Mouse (Mus musculus) heart, embryonic 12.5 days (tissue): Measurements from ENCODE around the gene Actl11. TPM values are rescaled to one million over a fixed set of nuclear protein-coding genes. Genes with fewer than 3 reads are reported as not detected.
A peak's percentile ranks its signal among the peaks of the same experiment; 100 is the strongest.

Source experiments
- ATAC-seq: fragments of 200-750 bp; cut with Nextera tagmentation; 2 replicates; pipeline ENCODE4 v1.8.0; 2017; ENCODE audit warnings: moderate TSS enrichment, moderate library complexity; ENCODE audit not compliant: insufficient number of reproducible peaks, low FRiP score
- H3K27ac ChIP-seq: fragments of 300-500 bp; sonication (generic); 2 replicates; pipeline ENCODE4 v1.5.1; 2016; ENCODE audit warnings: mild to moderate bottlenecking, moderate library complexity; ENCODE audit not compliant: poor library complexity, severe bottlenecking
- H3K27me3 ChIP-seq: fragments of 300-500 bp; sonication (generic); replicated peaks from 2 replicates; pipeline ENCODE4 v1.6.1; 2016; ENCODE audit warnings: mild to moderate bottlenecking, moderate library complexity
- H3K36me3 ChIP-seq: fragments of 300-500 bp; sonication (generic); 2 replicates; pipeline ENCODE4 v1.6.1; 2016; ENCODE audit warnings: mild to moderate bottlenecking, moderate library complexity
- H3K4me1 ChIP-seq: fragments of 300-500 bp; sonication (generic); replicated peaks from 2 replicates; pipeline ENCODE4 v1.6.1; 2016; ENCODE audit warnings: mild to moderate bottlenecking
- H3K4me2 ChIP-seq: fragments of 300-500 bp; sonication (generic); 2 replicates; pipeline ENCODE4 v1.6.1; 2016; ENCODE audit warnings: mild to moderate bottlenecking, moderate library complexity
- H3K4me3 ChIP-seq: fragments of 300-500 bp; sonication (generic); 2 replicates; pipeline ENCODE4 v1.5.1; 2016; ENCODE audit warnings: mild to moderate bottlenecking
- H3K9ac ChIP-seq: fragments of 300-500 bp; sonication (generic); 2 replicates; pipeline ENCODE4 v1.6.1; 2016; ENCODE audit warnings: mild to moderate bottlenecking, moderate library complexity
- H3K9me3 ChIP-seq: fragments of 300-500 bp; sonication (generic); replicated peaks from 2 replicates; pipeline ENCODE4 v1.6.1; 2016; ENCODE audit warnings: mild to moderate bottlenecking, moderate library complexity
- WGBS: fragments of 180-500 bp; shearing (Covaris S2); methylation state at CpG from one replicate; pipeline ENCODE4 v1.1.7; 2016; 5-methylcytosine and 5-hydroxymethylcytosine counted together
- polyA plus RNA-seq: library from polyadenylated mRNA; unstranded; fragments of >200 nt; fragmentation: Nextera tagmentation; extraction: Ambion mirVana; gene quantifications from 2 replicates; pipeline ENCODE4 v1.2.1, GENCODE M21; 2016

The Actl11 gene
- polyA plus RNA-seq, 1 experiment from 2014 or later, result not detected

DNA sequence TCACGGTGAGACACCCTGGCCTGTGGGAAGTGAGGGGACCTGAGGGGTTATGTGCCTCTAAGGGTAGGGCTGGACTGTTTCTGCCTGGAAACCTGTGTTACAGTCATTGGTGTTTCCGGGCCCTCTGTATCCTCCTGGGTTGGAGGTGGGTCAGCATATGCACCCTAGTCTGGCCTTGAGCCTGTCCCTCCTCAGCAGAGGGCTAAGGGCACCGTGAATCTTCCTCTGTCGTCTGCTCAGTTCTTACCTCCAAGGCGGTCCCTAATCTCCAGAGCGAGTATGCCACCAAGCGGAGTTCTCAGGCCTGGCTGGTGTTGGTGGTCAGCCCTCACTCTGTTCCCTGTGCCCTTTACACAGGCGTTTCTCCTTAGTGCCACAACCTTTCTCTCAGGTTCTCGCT lies 34.6 kb downstream of the Actl11 start:
- no peak overlapping the region for H3K9ac ChIP-seq
- 90% methylated on average over 9 of the region's 9 CpGs for WGBS
- peaks cover 16% of the 10 kb centered on the region for H3K4me1 ChIP-seq
- H3K36me3 ChIP-seq, result peaks cover 48% of the 10 kb centered on the region
- no peak overlapping the region for H3K4me2 ChIP-seq
- no peaks in the 10 kb centered on the region for H3K27me3 ChIP-seq
- ATAC-seq, result no peak
- H3K9me3 ChIP-seq, result no peaks in the 10 kb centered on the region
- no peak overlapping the region for H3K4me3 ChIP-seq
- H3K27ac ChIP-seq, result no peak overlapping the region

DNA sequence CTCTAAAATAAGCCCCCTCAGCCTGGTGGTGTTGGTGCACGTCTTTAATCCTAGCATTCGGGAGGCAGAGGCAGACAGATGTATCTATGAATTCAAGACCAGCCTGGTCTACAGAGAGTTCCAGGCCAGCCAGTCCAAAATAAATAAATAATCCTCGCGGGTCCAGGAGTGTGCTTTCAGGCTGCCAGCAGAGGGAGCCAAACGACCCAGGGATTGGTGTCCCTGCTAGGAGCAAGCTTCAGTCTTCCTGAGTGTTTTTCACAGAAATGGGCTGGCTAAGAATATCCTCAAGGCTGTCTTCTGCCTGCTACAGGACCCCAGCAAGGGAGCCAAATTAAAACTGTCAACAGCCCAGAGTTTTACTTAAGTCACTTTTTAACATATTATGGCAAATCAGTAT lies 35.4 kb downstream of the Actl11 start:
- Histone ChIP-seq H3K9ac (peak overlapping the region; percentile 28; the same call in 1 of the 2 replicates), H3K4me3 (no peak overlapping the region), H3K27me3 (no peaks in the 10 kb centered on the region), H3K27ac (peak overlapping the region; percentile 81), H3K36me3 (peaks cover 47% of the 10 kb centered on the region), H3K4me2 (peak overlapping the region; percentile 33; the same call in 1 of the 2 replicates), H3K9me3 (no peaks in the 10 kb centered on the region), H3K4me1 (peaks cover 16% of the 10 kb centered on the region)
- ATAC-seq, result peak; percentile 63
- 16% methylated on average over 5 of the region's 5 CpGs for WGBS

DNA sequence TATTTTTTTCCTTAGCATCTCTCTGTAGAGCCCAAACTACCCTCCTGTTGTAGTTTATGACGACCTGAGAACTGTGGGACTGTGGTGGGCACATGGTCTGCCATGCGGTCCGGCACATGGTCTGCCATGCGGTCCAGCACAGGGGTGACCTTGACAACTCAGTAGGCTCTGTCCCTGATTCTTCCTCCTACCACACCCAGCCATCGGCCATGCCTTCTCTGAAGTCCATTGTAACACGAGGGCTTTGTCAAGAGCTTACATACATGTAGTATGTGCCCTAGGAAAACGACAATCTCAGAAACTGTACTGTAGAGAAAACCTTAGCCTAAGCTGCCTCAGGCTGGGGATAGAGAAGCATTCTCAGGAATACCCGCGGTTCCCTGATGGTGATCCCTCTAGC lies 36.4 kb downstream of the Actl11 start:
- Histone ChIP-seq H3K27me3 (no peaks in the 10 kb centered on the region), H3K9me3 (no peaks in the 10 kb centered on the region), H3K36me3 (peaks cover 46% of the 10 kb centered on the region), H3K27ac (0 out of 2 replicates have a peak overlapping the region, but pooled peaks have one; percentile 0), H3K4me2 (no peak overlapping the region), H3K9ac (no peak overlapping the region), H3K4me3 (no peak overlapping the region), H3K4me1 (peaks cover 16% of the 10 kb centered on the region)
- no peak for ATAC-seq
- WGBS, result 87% methylated on average over 9 of the region's 9 CpGs

GRCm38 (mm10) chr9:107966676-107967075 lies 38.4 kb downstream of the Actl11 start:
- H3K9ac ChIP-seq, result no peak overlapping the region
- no peak overlapping the region for H3K27ac ChIP-seq
- H3K4me3 ChIP-seq, result no peak overlapping the region
- no peak for ATAC-seq
- H3K4me1 ChIP-seq, result peaks cover 23% of the 10 kb centered on the region
- 82% methylated on average over 10 of the region's 10 CpGs for WGBS
- H3K4me2 ChIP-seq, result no peak overlapping the region
- peaks cover 39% of the 10 kb centered on the region for H3K36me3 ChIP-seq
- H3K27me3 ChIP-seq, result no peaks in the 10 kb centered on the region
- no peaks in the 10 kb centered on the region for H3K9me3 ChIP-seq

- 78% methylated on average over 6 of the region's 6 CpGs for WGBS
- Histone ChIP-seq H3K4me1 (peaks cover 25% of the 10 kb centered on the region), H3K36me3 (peaks cover 31% of the 10 kb centered on the region), H3K27me3 (no peaks in the 10 kb centered on the region), H3K4me2 (no peak overlapping the region), H3K9me3 (no peaks in the 10 kb centered on the region), H3K9ac (no peak overlapping the region), H3K27ac (no peak overlapping the region), H3K4me3 (no peak overlapping the region)
- no peak for ATAC-seq
Measured at GRCm38 (mm10) chr9:107967437-107967836, 39.2 kb downstream of the Actl11 start.

DNA sequence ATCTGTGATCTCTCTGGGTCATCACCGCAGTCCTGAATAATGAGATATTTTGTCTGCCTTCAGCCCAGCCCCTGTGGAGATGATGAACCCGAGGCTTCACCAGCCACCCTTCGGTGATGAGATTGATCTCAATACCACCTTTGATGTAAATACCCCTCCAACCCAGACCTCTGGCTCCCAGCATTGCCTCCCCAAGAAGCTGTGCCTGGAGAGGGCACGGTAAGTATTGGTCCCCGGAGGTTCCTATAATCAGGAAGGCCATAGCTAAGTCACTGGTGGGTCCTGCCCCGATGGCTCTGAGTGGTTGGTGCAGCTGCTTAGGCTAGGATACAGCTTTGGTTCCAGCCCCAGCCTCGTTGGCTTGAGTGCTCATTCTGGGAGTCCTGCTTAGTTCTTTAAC lies 40.3 kb downstream of the Actl11 start:
- H3K36me3 ChIP-seq, result peaks cover 25% of the 10 kb centered on the region
- no peak overlapping the region for H3K4me3 ChIP-seq
- peaks cover 31% of the 10 kb centered on the region for H3K4me1 ChIP-seq
- no peaks in the 10 kb centered on the region for H3K27me3 ChIP-seq
- ATAC-seq, result no peak
- no peak overlapping the region for H3K4me2 ChIP-seq
- 87% methylated on average over 7 of the region's 7 CpGs for WGBS
- H3K27ac ChIP-seq, result no peak overlapping the region
- no peaks in the 10 kb centered on the region for H3K9me3 ChIP-seq
- H3K9ac ChIP-seq, result no peak overlapping the region

GRCm38 (mm10) chr9:107970311-107970710 lies 42.0 kb downstream of the Actl11 start:
- ATAC-seq, result no peak
- no peak overlapping the region for H3K4me3 ChIP-seq
- no peaks in the 10 kb centered on the region for H3K9me3 ChIP-seq
- peaks cover 33% of the 10 kb centered on the region for H3K4me1 ChIP-seq
- 92% methylated on average over 5 of the region's 5 CpGs for WGBS
- H3K27me3 ChIP-seq, result no peaks in the 10 kb centered on the region
- peaks cover 25% of the 10 kb centered on the region for H3K36me3 ChIP-seq
- H3K4me2 ChIP-seq, result no peak overlapping the region
- no peak overlapping the region for H3K27ac ChIP-seq
- no peak overlapping the region for H3K9ac ChIP-seq

- Histone ChIP-seq H3K27me3 (no peaks in the 10 kb centered on the region), H3K9me3 (no peaks in the 10 kb centered on the region), H3K4me1 (peaks cover 48% of the 10 kb centered on the region), H3K36me3 (peaks cover 23% of the 10 kb centered on the region), H3K27ac (peak overlapping the region; percentile 44), H3K4me3 (no peak overlapping the region), H3K4me2 (no peak overlapping the region), H3K9ac (no peak overlapping the region)
- ATAC-seq, result peak; percentile 81
- 47% methylated on average over 8 of the region's 8 CpGs for WGBS
Measured at GRCm38 (mm10) chr9:107971690-107972541, 43.6 kb downstream of the Actl11 start.

DNA sequence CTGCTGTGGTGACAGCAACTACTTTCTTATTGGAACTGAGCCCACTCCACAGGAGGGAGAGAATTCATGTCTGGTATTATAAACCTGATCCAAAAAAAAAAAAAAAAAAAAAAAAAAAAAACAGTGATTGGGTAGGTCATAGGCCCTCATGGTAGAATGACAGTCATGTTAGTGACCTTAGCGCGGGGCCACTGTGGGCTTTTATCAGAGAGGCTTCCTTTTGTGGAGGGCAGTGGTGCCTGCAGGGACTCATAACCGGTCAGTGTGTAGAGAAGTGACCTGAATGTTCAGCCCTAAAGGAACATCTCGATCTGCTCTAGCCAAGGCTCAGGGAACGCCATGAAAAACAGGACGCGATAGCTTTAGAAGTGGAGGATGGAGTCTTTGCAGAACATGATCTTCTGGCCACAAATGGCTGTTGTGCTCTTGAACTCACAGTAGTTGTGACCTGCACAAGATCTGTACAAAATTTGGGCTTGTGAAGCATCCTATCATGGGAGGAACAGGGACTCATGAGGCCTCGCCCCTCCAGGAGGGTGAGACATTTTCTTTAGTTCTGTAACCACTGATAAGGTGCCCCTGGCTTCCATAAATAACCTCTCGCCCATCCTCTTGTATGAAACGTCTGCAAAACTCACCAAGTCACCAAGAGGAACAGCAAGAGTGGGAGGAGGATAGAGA lies 46.4 kb downstream of the Actl11 start:
- 26% methylated on average over 10 of the region's 10 CpGs for WGBS
- peaks cover 31% of the 10 kb centered on the region for H3K36me3 ChIP-seq

GRCm38 (mm10) chr9:107975399-107976386 lies 47.4 kb downstream of the Actl11 start, which contains the start of gene Uba7:
Uba7 (plus strand) TSS chr9:107975505.
- peak within 1 kb of the TSS; percentile 39 for H3K4me3 ChIP-seq
- H3K36me3 ChIP-seq, result peaks cover 30% of the 10 kb centered on the region
- H3K4me2 ChIP-seq, result peak within 1 kb of the TSS; percentile 71
- H3K27ac ChIP-seq, result peak within 1 kb of the TSS; percentile 95
- H3K4me1 ChIP-seq, result peaks cover 67% of the 10 kb centered on the region
- 40% methylated on average over 12 of the region's 12 CpGs for WGBS
- H3K27me3 ChIP-seq, result no peaks in the 10 kb centered on the region
- H3K9ac ChIP-seq, result peak within 1 kb of the TSS; percentile 65
- no peaks in the 10 kb centered on the region for H3K9me3 ChIP-seq
- ATAC-seq, result peak; percentile 79

More for the DNA sequence above, 46.4 kb downstream of the Actl11 start:
- Histone ChIP-seq H3K4me1 (peaks cover 62% of the 10 kb centered on the region), H3K27ac (peak overlapping the region; percentile 95), H3K9ac (no peak overlapping the region), H3K4me2 (peak overlapping the region; percentile 71), H3K9me3 (no peaks in the 10 kb centered on the region), H3K27me3 (no peaks in the 10 kb centered on the region), H3K4me3 (no peak overlapping the region)
- ATAC-seq, result peak; percentile 57
